Comparison of ENCODE assay signal across 8 mouse cellular contexts in genomic region chr9:33856169-33856568, GRCm38 (mm10).
DNase-seq lines count a peak whose midpoint lies in the region; ATAC-seq and TF ChIP-seq lines count a peak whose summit lies in the region.

No protein-coding gene starts in this region.

- H3K9me3 ChIP-seq in liver, embryonic 11.5 days (ENCODE audit: control insufficient read depth, low read length), result no peaks in the 10 kb centered on the region

- no peak overlapping the region for H3K4me2 ChIP-seq in liver, embryonic 11.5 days

- no peaks in the 10 kb centered on the region for H3K27me3 ChIP-seq in liver, embryonic 11.5 days (replicated peaks; ENCODE audit: control insufficient read depth, insufficient read depth, low read length)
- no peaks in the 10 kb centered on the region for H3K27me3 ChIP-seq in thymus, adult 2 months (ENCODE audit: control insufficient read depth, insufficient read depth, low read length)

- peak; percentile 50 for TF ChIP-seq CTCF in cortical plate, adult 2 months (IDR thresholded peaks at IDR 0.05; ENCODE audit: extremely low read depth, insufficient read depth, low read length)
- no peak for TF ChIP-seq CTCF in thymus, adult 2 months (IDR thresholded peaks at IDR 0.05; ENCODE audit: borderline replicate concordance, control insufficient read depth, extremely low read depth, insufficient read depth, low read length, poor library complexity)

- no peak for TF ChIP-seq POLR2A in cortical plate, adult 2 months (IDR thresholded peaks at IDR 0.05; ENCODE audit: extremely low read depth, insufficient read depth, low read length)
- TF ChIP-seq POLR2A in thymus, adult 2 months (IDR thresholded peaks at IDR 0.05; ENCODE audit: control insufficient read depth, extremely low read depth, insufficient read depth, low read length, poor library complexity), result no peak

- H3K27ac ChIP-seq in cortical plate, adult 2 months (ENCODE audit: insufficient read depth, low read length), result no peak overlapping the region
- H3K27ac ChIP-seq in liver, embryonic 11.5 days (ENCODE audit: low read depth, low read length), result no peak overlapping the region
- H3K27ac ChIP-seq in thymus, adult 2 months (ENCODE audit: control insufficient read depth, insufficient read depth, low read length), result no peak overlapping the region

- H3K36me3 ChIP-seq in liver, embryonic 11.5 days (ENCODE audit: control insufficient read depth, insufficient read depth, low read length), result no peaks in the 10 kb centered on the region
- H3K36me3 ChIP-seq in thymus, adult 2 months (ENCODE audit: control insufficient read depth, insufficient read depth, low read length), result no peaks in the 10 kb centered on the region

- peak; percentile 24 for DNase-seq in heart, adult 8-10 months (ENCODE audit: low spot score)
- no peak for DNase-seq in heart, adult 9 months (ENCODE audit: low spot score in 2 of 2)
- peak; percentile 60 for DNase-seq in testis, postnatal 10 days (ENCODE audit: low spot score)
- no peak for DNase-seq in testis, postnatal 14 days (ENCODE audit: low spot score)
- DNase-seq in liver, embryonic 11.5 days (ENCODE audit: low spot score), result peak; percentile 28
- no peak for DNase-seq in thymus, adult 2 months
- DNase-seq in thymus, postnatal 10 days (ENCODE audit: low spot score in 2 of 2), result no peak

- no peak for ATAC-seq in liver, embryonic 11.5 days (replicated peaks; ENCODE audit: low FRiP score)

- no peaks in the 10 kb centered on the region for H3K4me1 ChIP-seq in cortical plate, adult 2 months (ENCODE audit: control insufficient read depth, insufficient read depth, low read length)
- H3K4me1 ChIP-seq in liver, embryonic 11.5 days (replicated peaks; ENCODE audit: control insufficient read depth, insufficient read depth, low read length), result no peaks in the 10 kb centered on the region
- H3K4me1 ChIP-seq in thymus, adult 2 months (replicated peaks; ENCODE audit: control insufficient read depth, insufficient read depth, low read length), result no peaks in the 10 kb centered on the region

- H3K4me3 ChIP-seq in cortical plate, adult 2 months (ENCODE audit: insufficient read depth, low read length), result no peak overlapping the region
- no peak overlapping the region for H3K4me3 ChIP-seq in liver, embryonic 11.5 days (ENCODE audit: low read depth, low read length)
- no peak overlapping the region for H3K4me3 ChIP-seq in thymus, adult 2 months (ENCODE audit: control insufficient read depth, insufficient read depth, low read length)

- no peak overlapping the region for H3K9ac ChIP-seq in liver, embryonic 11.5 days (ENCODE audit: low read depth, low read length)

- 26% methylated on average over 2 of the region's 2 CpGs for WGBS in liver, embryonic 11.5 days
- 41% methylated on average over 2 of the region's 2 CpGs for whole genome bisulfite sequencing in thymus, adult 2 months

Comparison
In these comparisons a context has a peak if more than half of its experiments do, and no peak if none do; other contexts are left out.
1. DNase-seq: peak in heart, adult 8-10 months (single experiment), testis, postnatal 10 days (single experiment) and liver, embryonic 11.5 days (single experiment); none in heart, adult 9 months (0 of 2), testis, postnatal 14 days (single experiment), thymus, adult 2 months (single experiment) and thymus, postnatal 10 days (0 of 2).